Mouse (Mus musculus) ES-E14 (cell line): ENCODE measurements around the gene Chd6. TPM values are rescaled to one million over a fixed set of nuclear protein-coding genes. Genes with fewer than 3 reads are reported as not detected.

Experiments used
- DNase-seq: peaks from one replicate; pipeline ENCODE4 v3.0.0-alpha.2; 2013; ENCODE audit warnings: low read depth, low spot score
- H3K27ac ChIP-seq: 2 replicates; pipeline ENCODE4 v1.5.1; 2012; ENCODE audit warnings: low read depth, mild to moderate bottlenecking, low read length, moderate library complexity, mixed read lengths; ENCODE audit not compliant: poor library complexity, insufficient read depth, severe bottlenecking
- H3K36me3 ChIP-seq: 2 replicates; pipeline ENCODE4 v1.6.1; 2012; ENCODE audit warnings: mild to moderate bottlenecking, low read length, moderate library complexity, mixed read lengths; ENCODE audit not compliant: control insufficient read depth, poor library complexity, insufficient read depth, severe bottlenecking
- H3K4me1 ChIP-seq, 2 experiments: fragments of 150-350 bp in 1 of 2; sonication (generic) in 1 of 2; 2 replicates each; pipeline ENCODE4 v1.6.1; 2012; ENCODE audit warnings: low read length in 2 of 2, mild to moderate bottlenecking in 1 of 2, mixed read lengths in 1 of 2; ENCODE audit not compliant: control insufficient read depth in 2 of 2, insufficient read depth in 2 of 2, poor library complexity in 1 of 2
- H3K4me3 ChIP-seq, 2 experiments: fragments of 150-350 bp in 1 of 2; sonication (generic) in 1 of 2; 2 replicates each; pipeline ENCODE4 v1.5.1; 2012; ENCODE audit warnings: low read length in 2 of 2, low read depth in 1 of 2, mild to moderate bottlenecking in 1 of 2, mixed read lengths in 1 of 2; ENCODE audit not compliant: insufficient read depth in 1 of 2, poor library complexity in 1 of 2, severe bottlenecking in 1 of 2
- H3K9ac ChIP-seq: 2 replicates; pipeline ENCODE4 v1.6.1; 2012; ENCODE audit warnings: low read depth, mild to moderate bottlenecking, low read length, mixed read lengths; ENCODE audit not compliant: poor library complexity, insufficient read depth, severe bottlenecking
- H3K9me3 ChIP-seq: fragments of 150-350 bp; sonication (generic); 2 replicates; pipeline ENCODE4 v1.6.1; 2012; ENCODE audit warnings: low read depth, mild to moderate bottlenecking, low read length; ENCODE audit not compliant: control insufficient read depth, insufficient read depth
- CHD2 ChIP-seq: IDR thresholded peaks from 2 replicates; pipeline ENCODE4 v1.6.1; 2014; ENCODE audit warnings: mild to moderate bottlenecking, low read depth, low read length, inconsistent platforms
- HCFC1 ChIP-seq: IDR thresholded peaks from 2 replicates; pipeline ENCODE4 v1.6.1; 2012; ENCODE audit warnings: low read length, inconsistent platforms, borderline replicate concordance; ENCODE audit not compliant: insufficient read depth
- MAFK ChIP-seq: IDR thresholded peaks from 2 replicates; pipeline ENCODE4 v1.6.1; 2014; ENCODE audit warnings: mild to moderate bottlenecking, low read depth, low read length, inconsistent platforms; ENCODE audit not compliant: insufficient read depth
- ZC3H11A ChIP-seq: IDR thresholded peaks from 2 replicates; pipeline ENCODE4 v1.6.1; 2012; ENCODE audit warnings: low read depth, mild to moderate bottlenecking, inconsistent platforms, low read length, borderline replicate concordance
- ZNF384 ChIP-seq: IDR thresholded peaks from 2 replicates; pipeline ENCODE4 v1.6.1; 2012; ENCODE audit warnings: low read depth, low read length, inconsistent platforms
- in situ Hi-C, 2 experiments: fragments of 600-800 bp; cut with MboI; formaldehyde crosslinking; loops; one replicate each; pipeline ENCODE4 v1.15.1; 2025; ENCODE audit warnings: low sequenced_read_pairs in 2 of 2, inconsistent platforms in 1 of 2; ENCODE audit not compliant: unreplicated experiment in 2 of 2
- total RNA-seq: library from RNA; depleted of rRNA; stranded (reverse); fragments of 300-350 nt; gene quantifications from 2 replicates; pipeline ENCODE4 v1.2.3, GENCODE M21; 2012

Gene Chd6
- total RNA-seq, 1 experiment: 50.7 TPM

DNA sequence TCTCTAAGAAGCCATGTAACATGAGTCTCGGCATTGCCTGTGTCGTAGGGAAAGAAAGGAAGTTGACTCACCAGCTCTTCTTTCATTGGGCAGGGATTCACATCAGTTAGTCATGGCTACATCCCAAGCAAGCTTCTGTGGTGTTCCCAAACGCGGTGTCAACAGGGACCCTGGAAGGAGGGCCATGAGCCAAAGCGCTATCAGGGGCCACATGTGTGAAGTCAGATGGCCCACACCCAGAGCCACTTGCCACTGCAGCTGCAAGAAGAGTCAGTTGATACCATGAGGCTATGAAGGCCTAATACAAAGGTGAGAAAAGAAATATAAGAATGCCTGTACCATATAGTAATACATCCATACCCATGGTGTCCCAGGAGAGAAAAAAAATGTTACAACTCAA lies 3.1 kb upstream of the Chd6 start:
- H3K9me3 ChIP-seq: no peaks in the 10 kb centered on the region
- in situ Hi-C loops: no loop called here

DNA sequence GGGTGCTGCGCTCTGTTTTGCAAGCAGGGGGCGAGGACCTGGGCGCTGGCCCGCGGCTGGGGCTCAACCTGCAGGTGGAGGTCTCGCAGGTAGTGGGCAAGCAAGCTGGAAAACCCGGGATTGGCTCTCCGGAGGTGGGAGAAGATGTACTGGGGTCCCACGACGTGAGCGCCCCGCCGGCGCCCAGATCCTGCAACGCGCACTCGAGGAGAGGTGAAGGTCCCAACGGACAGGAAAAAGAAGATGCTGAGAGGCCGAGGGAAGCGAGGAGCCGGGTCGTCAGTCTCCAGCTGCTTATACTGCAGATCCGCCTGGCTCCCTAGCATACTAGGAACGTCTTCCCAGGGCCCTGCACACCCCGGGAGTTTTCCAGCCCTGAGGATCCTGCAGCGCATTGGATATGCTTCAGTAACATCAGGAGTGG lies 535 bp upstream of the Chd6 start:
- in situ Hi-C loops: no loop called here
- DNase-seq: no peak
- Histone ChIP-seq H3K27ac (no peak overlapping the region), H3K4me1 (peaks cover 0 to 6% of the 10 kb centered on the region in 2 experiments; a peak in 1 of 4 replicates), H3K9ac (peak overlapping the region; percentile 75), H3K36me3 (no peaks in the 10 kb centered on the region), H3K4me3 (peak overlapping the region; percentile 73 to 76), H3K9me3 (no peaks in the 10 kb centered on the region)
- no peak for TF ChIP-seq ZC3H11A
- no peak for TF ChIP-seq MAFK
- TF ChIP-seq ZNF384: no peak
- TF ChIP-seq HCFC1: no peak
- TF ChIP-seq CHD2: no peak

More for the DNA sequence above, 3.1 kb upstream of the Chd6 start:
- DNase-seq: no peak
- Histone ChIP-seq H3K4me1 (peaks cover 0 to 2% of the 10 kb centered on the region in 2 experiments; a peak in 1 of 4 replicates), H3K9ac (no peak overlapping the region), H3K27ac (no peak overlapping the region), H3K36me3 (no peaks in the 10 kb centered on the region), H3K4me3 (no peak overlapping the region)
- TF ChIP-seq HCFC1: no peak

DNA sequence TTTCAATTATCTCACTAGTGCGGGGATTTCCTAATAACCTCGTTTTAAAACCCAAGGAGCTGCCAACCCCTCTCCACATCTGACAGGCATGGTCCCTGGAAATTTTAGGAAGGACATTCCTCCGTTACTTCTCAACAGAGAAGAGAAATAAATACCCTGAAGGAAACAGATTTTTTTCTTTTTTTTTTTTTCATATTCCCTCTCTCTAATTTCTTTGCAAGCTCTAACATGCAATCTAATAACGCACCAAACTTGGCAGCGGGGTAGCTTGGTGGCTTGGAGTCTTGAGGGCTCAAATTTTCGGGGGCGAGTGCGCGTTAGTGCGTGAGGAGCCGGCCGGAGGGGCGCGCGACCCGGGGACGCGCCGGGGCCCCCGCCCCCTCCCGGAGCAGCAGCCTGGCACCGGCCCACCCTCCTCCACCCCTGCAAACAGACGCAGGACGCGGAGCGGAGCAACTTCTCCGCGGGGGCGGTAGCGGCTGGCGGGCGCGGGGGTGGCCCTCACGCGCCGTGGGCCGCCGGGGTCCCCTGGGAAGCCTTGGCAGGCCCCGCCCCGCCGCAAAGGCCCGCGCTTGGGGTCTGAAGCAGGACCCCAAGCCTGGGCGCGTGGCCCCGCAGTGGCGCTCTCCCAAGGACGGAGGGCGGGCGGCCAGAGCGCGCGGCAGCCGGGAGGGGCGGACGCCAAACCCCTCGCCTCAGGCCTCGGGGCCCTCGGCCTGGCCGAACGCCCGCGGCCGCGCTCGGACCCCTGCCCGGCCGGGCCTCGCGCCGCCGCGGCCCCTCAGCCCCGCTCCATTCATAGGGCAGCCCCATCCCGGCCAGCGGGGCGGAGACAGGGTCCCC lies 569 bp downstream of the Chd6 start:
- Histone ChIP-seq H3K27ac (peak overlapping the region; percentile 91), H3K9me3 (no peaks in the 10 kb centered on the region), H3K36me3 (no peaks in the 10 kb centered on the region), H3K4me3 (peak overlapping the region; percentile 93 to 99), H3K4me1 (peaks cover 0 to 6% of the 10 kb centered on the region in 2 experiments; a peak in 1 of 4 replicates), H3K9ac (peak overlapping the region; percentile 93)
- in situ Hi-C loops: no loop called here
- TF ChIP-seq HCFC1: no peak
- TF ChIP-seq ZNF384: peak; percentile 17; the same call in 1 of the 2 replicates
- no peak for DNase-seq

DNA sequence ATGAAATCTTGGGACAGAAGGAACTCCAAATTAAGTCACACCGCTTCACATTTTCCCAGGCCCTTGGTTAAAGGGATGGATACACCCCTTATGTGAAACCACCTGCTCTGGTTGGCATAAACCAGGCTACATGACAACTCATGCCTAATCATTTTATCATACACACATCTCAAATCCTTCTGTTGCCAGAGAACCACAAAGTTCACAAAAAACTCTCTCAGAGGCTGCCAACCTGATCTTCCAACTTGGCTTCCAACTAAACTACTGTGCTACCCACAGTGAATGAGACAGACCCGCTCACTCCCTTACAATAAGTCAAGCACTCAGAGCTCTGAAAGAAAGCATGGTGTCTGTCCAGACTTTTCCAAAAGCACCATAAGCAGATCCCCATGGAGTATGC lies 1.6 kb downstream of the Chd6 start:
- Histone ChIP-seq H3K36me3 (no peaks in the 10 kb centered on the region), H3K9me3 (no peaks in the 10 kb centered on the region), H3K27ac (no peak overlapping the region), H3K4me3 (no peak overlapping the region), H3K4me1 (peaks cover 0 to 6% of the 10 kb centered on the region in 2 experiments; a peak in 1 of 4 replicates), H3K9ac (no peak overlapping the region)
- TF ChIP-seq MAFK: no peak
- no peak for TF ChIP-seq ZNF384
- TF ChIP-seq CHD2: no peak
- no peak for DNase-seq
- in situ Hi-C loops: no loop called here

DNA sequence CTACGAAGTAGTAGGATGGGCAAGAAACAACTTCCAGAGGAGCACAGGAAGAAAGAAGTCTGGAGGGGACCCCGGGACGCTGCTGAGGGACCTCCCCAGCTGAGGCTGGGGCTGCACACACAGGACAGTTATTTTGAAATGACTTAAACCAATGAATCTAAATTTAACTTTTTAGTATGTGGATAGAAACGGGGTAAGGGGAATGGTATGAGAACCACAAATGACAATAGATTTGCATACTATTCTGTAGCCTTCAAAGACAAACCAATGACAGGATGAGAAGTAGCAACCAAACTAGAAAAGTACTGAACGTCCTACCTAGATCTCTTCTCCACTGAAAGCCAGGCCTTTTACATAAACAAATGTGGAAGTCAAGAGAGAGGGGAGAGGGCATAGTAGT lies 5.1 kb downstream of the Chd6 start:
- no peaks in the 10 kb centered on the region for H3K36me3 ChIP-seq
- peaks cover 0 to 4% of the 10 kb centered on the region in 2 experiments; a peak in 1 of 4 replicates for H3K4me1 ChIP-seq
- H3K9me3 ChIP-seq: no peaks in the 10 kb centered on the region
- in situ Hi-C loops: no loop called here
- no peak overlapping the region for H3K27ac ChIP-seq
- no peak overlapping the region for H3K9ac ChIP-seq
- H3K4me3 ChIP-seq: no peak overlapping the region
- TF ChIP-seq MAFK: no peak
- TF ChIP-seq CHD2: no peak
- TF ChIP-seq ZNF384: no peak
- no peak for TF ChIP-seq ZC3H11A
- no peak for TF ChIP-seq HCFC1
- no peak for DNase-seq
